Mouse (Mus musculus): ENCODE measurements around the gene Hjurp. TPM values are rescaled to one million over a fixed set of nuclear protein-coding genes. Genes with fewer than 3 reads are reported as not detected.

Gene Hjurp
- polyA plus RNA-seq, 1 experiment from 2014 or later, result 225 TPM

- 63% methylated on average over 3 of the region's 3 CpGs for WGBS
- H3K9me3 ChIP-seq (ENCODE audit: low read depth, low read length), result peaks cover 45% of the 10 kb centered on the region
- H3K4me3 ChIP-seq (ENCODE audit: low read depth, low read length), result no peak overlapping the region
- H3K27me3 ChIP-seq (ENCODE audit: insufficient read depth, low read length), result no peaks in the 10 kb centered on the region
- TF ChIP-seq CTCF (IDR thresholded peaks at IDR 0.05; ENCODE audit: low read depth), result no peak
- H3K27ac ChIP-seq (ENCODE audit: low read depth), result no peak overlapping the region
- H3K4me2 ChIP-seq, result no peak overlapping the region
- no peaks in the 10 kb centered on the region for H3K36me3 ChIP-seq (ENCODE audit: insufficient read depth)
- no peaks in the 10 kb centered on the region for H3K4me1 ChIP-seq (ENCODE audit: insufficient read depth)
- DNase-seq (no peak), ATAC-seq (ENCODE audit: insufficient read depth) (no peak)
- H3K9ac ChIP-seq, result no peak overlapping the region
Measured at GRCm38 (mm10) chr1:88288789-88289127, 11.3 kb upstream of the Hjurp start.

GRCm38 (mm10) chr1:88288056-88288788 is 10.8 kb upstream of the Hjurp start:
- H3K4me3 ChIP-seq (ENCODE audit: low read depth, low read length), result no peak overlapping the region
- H3K27me3 ChIP-seq (ENCODE audit: insufficient read depth, low read length), result no peaks in the 10 kb centered on the region
- 36% methylated on average over 3 of the region's 3 CpGs for WGBS
- no peak overlapping the region for H3K27ac ChIP-seq (ENCODE audit: low read depth)
- DNase-seq (no peak), ATAC-seq (ENCODE audit: insufficient read depth) (no peak)
- TF ChIP-seq CTCF (IDR thresholded peaks at IDR 0.05; ENCODE audit: low read depth), result no peak
- no peaks in the 10 kb centered on the region for H3K4me1 ChIP-seq (ENCODE audit: insufficient read depth)
- H3K36me3 ChIP-seq (ENCODE audit: insufficient read depth), result no peaks in the 10 kb centered on the region
- H3K9me3 ChIP-seq (ENCODE audit: low read depth, low read length), result peaks cover 49% of the 10 kb centered on the region
- H3K9ac ChIP-seq, result no peak overlapping the region
- no peak overlapping the region for H3K4me2 ChIP-seq

- Histone ChIP-seq H3K4me3 (ENCODE audit: low read depth, low read length) (no peak overlapping the region), H3K4me1 (ENCODE audit: insufficient read depth) (no peaks in the 10 kb centered on the region), H3K27ac (ENCODE audit: low read depth) (no peak overlapping the region), H3K4me2 (no peak overlapping the region), H3K27me3 (ENCODE audit: insufficient read depth, low read length) (no peaks in the 10 kb centered on the region), H3K36me3 (ENCODE audit: insufficient read depth) (no peaks in the 10 kb centered on the region), H3K9ac (no peak overlapping the region), H3K9me3 (ENCODE audit: low read depth, low read length) (peaks cover 54% of the 10 kb centered on the region)
- DNase-seq, result peak; percentile 86
- TF ChIP-seq CTCF (IDR thresholded peaks at IDR 0.05; ENCODE audit: low read depth), result peak; percentile 87
- ATAC-seq (ENCODE audit: insufficient read depth), result no peak
- WGBS, result 35% methylated on average over 5 of the region's 5 CpGs
Measured at GRCm38 (mm10) chr1:88287697-88287980, 10.2 kb upstream of the Hjurp start.

GRCm38 (mm10) chr1:88286887-88287696 is 9.7 kb upstream of the Hjurp start:
- Histone ChIP-seq H3K9ac (no peak overlapping the region), H3K9me3 (ENCODE audit: low read depth, low read length) (peaks cover 55% of the 10 kb centered on the region), H3K4me2 (no peak overlapping the region), H3K36me3 (ENCODE audit: insufficient read depth) (no peaks in the 10 kb centered on the region), H3K27ac (ENCODE audit: low read depth) (no peak overlapping the region), H3K27me3 (ENCODE audit: insufficient read depth, low read length) (no peaks in the 10 kb centered on the region), H3K4me3 (ENCODE audit: low read depth, low read length) (no peak overlapping the region), H3K4me1 (ENCODE audit: insufficient read depth) (no peaks in the 10 kb centered on the region)
- DNase-seq (no peak), ATAC-seq (ENCODE audit: insufficient read depth) (no peak)
- no peak for TF ChIP-seq CTCF (IDR thresholded peaks at IDR 0.05; ENCODE audit: low read depth)
- WGBS, result 73% methylated on average over 13 of the region's 13 CpGs

- DNase-seq (no peak), ATAC-seq (ENCODE audit: insufficient read depth) (no peak)
- TF ChIP-seq CTCF (IDR thresholded peaks at IDR 0.05; ENCODE audit: low read depth), result no peak
- H3K9ac ChIP-seq, result no peak overlapping the region
- H3K4me3 ChIP-seq (ENCODE audit: low read depth, low read length), result no peak overlapping the region
- no peaks in the 10 kb centered on the region for H3K4me1 ChIP-seq (ENCODE audit: insufficient read depth)
- WGBS, result 81% methylated on average over 15 of the region's 15 CpGs
- H3K9me3 ChIP-seq (ENCODE audit: low read depth, low read length), result peaks cover 49% of the 10 kb centered on the region
- no peak overlapping the region for H3K4me2 ChIP-seq
- no peak overlapping the region for H3K27ac ChIP-seq (ENCODE audit: low read depth)
- no peaks in the 10 kb centered on the region for H3K36me3 ChIP-seq (ENCODE audit: insufficient read depth)
- H3K27me3 ChIP-seq (ENCODE audit: insufficient read depth, low read length), result no peaks in the 10 kb centered on the region
Measured at GRCm38 (mm10) chr1:88286136-88286845, 8.9 kb upstream of the Hjurp start.

- no peaks in the 10 kb centered on the region for H3K27me3 ChIP-seq (ENCODE audit: insufficient read depth, low read length)
- WGBS, result 63% methylated on average over 5 of the region's 5 CpGs
- no peak for TF ChIP-seq CTCF (IDR thresholded peaks at IDR 0.05; ENCODE audit: low read depth)
- peaks cover 48% of the 10 kb centered on the region for H3K9me3 ChIP-seq (ENCODE audit: low read depth, low read length)
- H3K9ac ChIP-seq, result no peak overlapping the region
- no peak for DNase-seq
- ATAC-seq (ENCODE audit: insufficient read depth), result no peak
- H3K36me3 ChIP-seq (ENCODE audit: insufficient read depth), result no peaks in the 10 kb centered on the region
- H3K4me3 ChIP-seq (ENCODE audit: low read depth, low read length), result no peak overlapping the region
- H3K4me1 ChIP-seq (ENCODE audit: insufficient read depth), result no peaks in the 10 kb centered on the region
- H3K4me2 ChIP-seq, result no peak overlapping the region
- no peak overlapping the region for H3K27ac ChIP-seq (ENCODE audit: low read depth)
Measured at GRCm38 (mm10) chr1:88285652-88286051, 8.2 kb upstream of the Hjurp start.

- WGBS, result 62% methylated on average over 7 of the region's 7 CpGs
- ATAC-seq (ENCODE audit: insufficient read depth) (no peak), DNase-seq (no peak)
- peaks cover 48% of the 10 kb centered on the region for H3K9me3 ChIP-seq (ENCODE audit: low read depth, low read length)
- no peaks in the 10 kb centered on the region for H3K27me3 ChIP-seq (ENCODE audit: insufficient read depth, low read length)
- no peak overlapping the region for H3K4me3 ChIP-seq (ENCODE audit: low read depth, low read length)
- no peak overlapping the region for H3K27ac ChIP-seq (ENCODE audit: low read depth)
- no peaks in the 10 kb centered on the region for H3K4me1 ChIP-seq (ENCODE audit: insufficient read depth)
- H3K9ac ChIP-seq, result no peak overlapping the region
- no peaks in the 10 kb centered on the region for H3K36me3 ChIP-seq (ENCODE audit: insufficient read depth)
- H3K4me2 ChIP-seq, result no peak overlapping the region
- peak; percentile 62 for TF ChIP-seq CTCF (IDR thresholded peaks at IDR 0.05; ENCODE audit: low read depth)
Measured at GRCm38 (mm10) chr1:88284946-88285320, 7.5 kb upstream of the Hjurp start.

Data from lung, embryonic 14.5 days (tissue).